Mouse (Mus musculus) heart, adult 11 months (tissue): ENCODE data around the gene Fam210b.

Experiments used
- DNase-seq: peaks from one replicate; pipeline ENCODE4 v3.0.0; 2022

The Fam210b gene

GRCm38 (mm10) chr2:172405011-172405410, 59.6 kb downstream of the Fam210b start:
- no peak for DNase-seq
